Mouse (Mus musculus): ENCODE data around the gene Fscn1.
A peak's percentile ranks its signal among the peaks of the same experiment; 100 is the strongest.

Gene Fscn1

GRCm38 (mm10) chr5:142973971-142974370 lies 13.8 kb downstream of the Fscn1 start:
- DNase-seq (ENCODE audit: low read depth, low spot score): no peak

GRCm38 (mm10) chr5:142974598-142975121 lies 14.5 kb downstream of the Fscn1 start:
- DNase-seq (ENCODE audit: low read depth, low spot score): peak; percentile 63

GRCm38 (mm10) chr5:142976516-142976915 lies 16.4 kb downstream of the Fscn1 start:
- no peak for DNase-seq (ENCODE audit: low read depth, low spot score)

- no peak for DNase-seq (ENCODE audit: low read depth, low spot score)
These were observed 22.1 kb downstream of the Fscn1 start for GRCm38 (mm10) chr5:142982046-142982801.

- no peak for DNase-seq (ENCODE audit: low read depth, low spot score)
These were observed 23.0 kb downstream of the Fscn1 start for GRCm38 (mm10) chr5:142983174-142983573.

GRCm38 (mm10) chr5:142984271-142984670 lies 24.1 kb downstream of the Fscn1 start:
- no peak for DNase-seq (ENCODE audit: low read depth, low spot score)

GRCm38 (mm10) chr5:142988520-142988919 lies 28.4 kb downstream of the Fscn1 start:
- no peak for DNase-seq (ENCODE audit: low read depth, low spot score)

- DNase-seq (ENCODE audit: low read depth, low spot score): peak; percentile 16
These were observed 29.0 kb downstream of the Fscn1 start for GRCm38 (mm10) chr5:142989167-142989566.

GRCm38 (mm10) chr5:142994746-142995145 lies 34.6 kb downstream of the Fscn1 start:
- no peak for DNase-seq (ENCODE audit: low read depth, low spot score)

- no peak for DNase-seq (ENCODE audit: low read depth, low spot score)
These were observed 37.4 kb downstream of the Fscn1 start for GRCm38 (mm10) chr5:142997526-142997925.

GRCm38 (mm10) chr5:142998171-142998570 lies 38.0 kb downstream of the Fscn1 start:
- DNase-seq (ENCODE audit: low read depth, low spot score): no peak

GRCm38 (mm10) chr5:143000091-143000490 lies 39.9 kb downstream of the Fscn1 start:
- DNase-seq (ENCODE audit: low read depth, low spot score): no peak

GRCm38 (mm10) chr5:143000654-143001500 lies 40.7 kb downstream of the Fscn1 start:
- no peak for DNase-seq (ENCODE audit: low read depth, low spot score)

GRCm38 (mm10) chr5:143009383-143009782 lies 49.2 kb downstream of the Fscn1 start:
- no peak for DNase-seq (ENCODE audit: low read depth, low spot score)

GRCm38 (mm10) chr5:143017401-143017800 lies 57.3 kb downstream of the Fscn1 start:
- no peak for DNase-seq (ENCODE audit: low read depth, low spot score)
